Mouse (Mus musculus) forebrain, embryonic 14.5 days (tissue): Measurements from ENCODE around the gene Pus1. TPM values are rescaled to one million over a fixed set of nuclear protein-coding genes. Genes with fewer than 3 reads are reported as not detected.

Experiments
- ATAC-seq: fragments of 200-750 bp; cut with Nextera tagmentation; 2 replicates; pipeline ENCODE4 v1.8.0; 2017; ENCODE audit warnings: mild to moderate bottlenecking, moderate library complexity
- DNase-seq: peaks from one replicate; pipeline ENCODE4 v3.0.0-alpha.2; 2015; ENCODE audit warnings: low spot score
- H3K27ac ChIP-seq: fragments of 300-500 bp; sonication (generic); 2 replicates; pipeline ENCODE4 v1.5.1; 2014; ENCODE audit warnings: low read depth, mild to moderate bottlenecking, control low read depth, low read length, moderate library complexity
- H3K27me3 ChIP-seq: fragments of 300-500 bp; sonication (generic); replicated peaks from 2 replicates; pipeline ENCODE4 v1.6.1; 2014; ENCODE audit warnings: low read length, control low read depth, mixed read lengths; ENCODE audit not compliant: control insufficient read depth, insufficient read depth
- H3K36me3 ChIP-seq: fragments of 300-500 bp; sonication (generic); 2 replicates; pipeline ENCODE4 v1.6.1; 2014; ENCODE audit warnings: low read length, control low read depth; ENCODE audit not compliant: control insufficient read depth, insufficient read depth
- H3K4me1 ChIP-seq: fragments of 300-500 bp; sonication (generic); 2 replicates; pipeline ENCODE4 v1.6.1; 2014; ENCODE audit warnings: antibody characterized with exemption, low read length, control low read depth; ENCODE audit not compliant: control insufficient read depth, insufficient read depth
- H3K4me2 ChIP-seq: fragments of 300-500 bp; sonication (generic); 2 replicates; pipeline ENCODE4 v1.6.1; 2014; ENCODE audit warnings: mild to moderate bottlenecking, control low read depth, low read length
- H3K4me3 ChIP-seq: fragments of 300-500 bp; sonication (generic); 2 replicates; pipeline ENCODE4 v1.5.1; 2014; ENCODE audit warnings: low read depth, low read length, control low read depth
- H3K9ac ChIP-seq: fragments of 300-500 bp; sonication (generic); 2 replicates; pipeline ENCODE4 v1.6.1; 2014; ENCODE audit warnings: mild to moderate bottlenecking, low read length, control low read depth, moderate library complexity
- H3K9me3 ChIP-seq: fragments of 300-500 bp; sonication (generic); replicated peaks from 2 replicates; pipeline ENCODE4 v1.6.1; 2016; ENCODE audit warnings: low read length, control low read depth, mixed read lengths; ENCODE audit not compliant: control insufficient read depth
- WGBS: fragments of 180-500 bp; shearing (Covaris S2); extraction: QIAGEN DNeasy Blood & Tissue Kit; methylation state at CpG from one replicate; pipeline ENCODE4 v1.1.7; 2014; 5-methylcytosine and 5-hydroxymethylcytosine counted together
- polyA plus RNA-seq: library from polyadenylated mRNA; unstranded; fragments of >200 nt; fragmentation: Nextera tagmentation; extraction: Ambion mirVana; gene quantifications from 2 replicates; pipeline ENCODE4 v1.2.1, GENCODE M21; 2014

The Pus1 gene
- polyA plus RNA-seq, 1 experiment from 2014 or later = 13.8 TPM

DNA sequence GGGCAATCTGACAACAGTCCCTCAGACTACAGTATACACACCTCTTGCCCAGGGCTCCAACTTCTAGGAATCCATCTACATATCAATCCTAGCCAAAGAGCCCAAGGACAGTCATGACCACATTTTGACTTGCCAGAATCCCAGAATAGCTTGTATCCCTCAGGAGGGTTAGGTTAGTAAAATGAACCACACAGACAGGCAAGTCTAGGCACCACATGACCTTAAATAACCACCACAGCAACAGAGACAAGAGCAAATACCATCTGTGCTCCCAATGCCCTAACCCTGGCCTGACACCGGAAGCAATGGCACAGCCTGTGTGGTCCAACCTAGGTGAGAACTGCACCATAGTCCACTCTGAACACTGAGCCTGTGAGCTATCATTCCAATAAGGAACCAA is 26.2 kb upstream of the Pus1 start:
- H3K9ac ChIP-seq = peak overlapping the region; percentile 29
- ATAC-seq (no peak), DNase-seq (no peak)
- no peaks in the 10 kb centered on the region for H3K27me3 ChIP-seq
- H3K9me3 ChIP-seq = no peaks in the 10 kb centered on the region
- H3K4me2 ChIP-seq = peak overlapping the region; percentile 8; the same call in 1 of the 2 replicates
- H3K36me3 ChIP-seq = peaks cover 41% of the 10 kb centered on the region
- no peak overlapping the region for H3K27ac ChIP-seq
- H3K4me1 ChIP-seq = peaks cover 19% of the 10 kb centered on the region
- 86% methylated on average over 1 of the region's 1 CpGs for WGBS
- H3K4me3 ChIP-seq = no peak overlapping the region

DNA sequence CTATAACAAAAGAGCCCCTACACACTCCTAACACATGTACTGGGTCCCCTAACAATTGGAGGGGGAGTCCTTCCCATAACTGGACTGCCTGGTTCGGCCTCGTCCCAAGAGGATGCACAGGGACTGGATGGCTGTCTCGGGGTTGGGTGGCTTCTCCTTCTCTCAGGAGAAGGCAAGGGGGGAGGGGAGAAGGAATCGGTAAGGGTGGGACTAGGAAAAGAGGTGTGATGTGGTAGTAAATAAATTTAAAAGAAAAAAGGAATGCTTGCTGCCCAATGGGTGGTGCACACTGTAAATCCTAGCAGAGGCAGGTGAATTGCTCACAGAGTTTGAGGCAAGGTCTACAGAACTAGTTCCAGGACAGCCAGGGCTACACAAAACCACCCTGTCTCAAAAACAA is 25.7 kb upstream of the Pus1 start:
- Histone ChIP-seq H3K36me3 (peaks cover 46% of the 10 kb centered on the region), H3K27ac (no peak overlapping the region), H3K9me3 (no peaks in the 10 kb centered on the region), H3K27me3 (no peaks in the 10 kb centered on the region), H3K4me3 (no peak overlapping the region), H3K9ac (no peak overlapping the region), H3K4me2 (no peak overlapping the region), H3K4me1 (peaks cover 19% of the 10 kb centered on the region)
- no peak for ATAC-seq
- DNase-seq = no peak
- WGBS = 82% methylated on average over 4 of the region's 4 CpGs

DNA sequence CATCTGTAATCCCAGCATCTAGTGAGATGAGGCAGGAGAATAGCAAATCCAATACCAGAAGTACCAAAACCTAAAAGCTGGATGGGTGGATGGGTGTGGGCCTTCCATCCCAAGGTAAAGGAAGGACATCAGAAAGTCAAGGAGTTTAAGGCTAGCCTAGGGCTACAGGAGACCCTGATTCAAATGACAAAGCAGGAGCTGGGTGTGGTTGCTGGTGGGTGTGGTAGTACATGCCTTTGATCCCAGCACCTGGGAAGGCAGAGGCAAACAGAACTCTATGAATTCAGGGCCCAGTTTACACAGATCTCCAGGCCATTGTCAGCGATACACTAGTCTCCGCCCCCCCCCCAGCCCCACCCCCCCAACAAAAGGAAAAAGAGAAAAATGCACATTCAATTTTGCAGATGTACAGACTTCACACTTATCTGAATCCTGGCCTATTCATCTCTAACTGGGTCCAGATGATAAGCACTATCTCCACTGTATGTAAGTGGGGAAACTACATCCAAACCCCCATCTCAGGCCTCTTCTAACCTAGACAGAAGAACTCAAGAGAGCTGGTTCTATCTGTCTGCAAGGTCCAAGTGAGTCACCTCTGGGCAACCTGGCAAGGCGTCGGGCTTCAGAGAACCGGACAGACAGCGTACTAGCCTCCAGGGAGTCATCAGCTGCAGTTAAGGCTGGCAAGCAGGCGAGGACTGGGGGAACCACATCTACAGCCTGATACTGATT is 23.7 kb upstream of the Pus1 start:
- no peak for ATAC-seq

DNA sequence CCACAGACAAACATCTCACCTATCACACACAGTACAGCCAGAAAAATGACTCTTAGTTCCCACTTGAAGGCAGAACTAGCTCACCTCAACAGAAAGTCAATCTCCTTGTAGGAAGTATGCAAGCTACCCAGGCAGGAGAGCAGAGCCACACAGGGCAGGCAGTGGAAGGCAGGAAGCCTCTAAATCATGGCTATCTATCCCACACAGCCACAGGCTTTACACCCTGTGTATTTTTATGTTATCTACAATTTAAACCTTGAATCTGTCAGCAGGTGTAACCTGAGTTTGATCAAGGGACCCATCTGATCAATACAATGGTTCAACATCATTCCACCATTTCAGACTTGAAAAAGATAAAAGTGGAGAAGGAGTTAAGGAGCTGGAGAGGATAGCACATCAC is 22.4 kb upstream of the Pus1 start:
- DNase-seq (no peak), ATAC-seq (no peak)
- H3K4me3 ChIP-seq = no peak overlapping the region
- no peak overlapping the region for H3K4me2 ChIP-seq
- H3K36me3 ChIP-seq = peaks cover 78% of the 10 kb centered on the region
- H3K9me3 ChIP-seq = no peaks in the 10 kb centered on the region
- H3K27ac ChIP-seq = no peak overlapping the region
- peaks cover 12% of the 10 kb centered on the region for H3K4me1 ChIP-seq
- no peaks in the 10 kb centered on the region for H3K27me3 ChIP-seq
- H3K9ac ChIP-seq = no peak overlapping the region

More for the DNA sequence above, 23.7 kb upstream of the Pus1 start:
- WGBS = 87% methylated on average over 7 of the region's 7 CpGs
- no peaks in the 10 kb centered on the region for H3K27me3 ChIP-seq
- no peaks in the 10 kb centered on the region for H3K9me3 ChIP-seq
- peaks cover 19% of the 10 kb centered on the region for H3K4me1 ChIP-seq
- peaks cover 65% of the 10 kb centered on the region for H3K36me3 ChIP-seq
- DNase-seq = no peak
- H3K27ac ChIP-seq = no peak overlapping the region
- H3K4me3 ChIP-seq = no peak overlapping the region
- no peak overlapping the region for H3K4me2 ChIP-seq
- H3K9ac ChIP-seq = no peak overlapping the region

DNA sequence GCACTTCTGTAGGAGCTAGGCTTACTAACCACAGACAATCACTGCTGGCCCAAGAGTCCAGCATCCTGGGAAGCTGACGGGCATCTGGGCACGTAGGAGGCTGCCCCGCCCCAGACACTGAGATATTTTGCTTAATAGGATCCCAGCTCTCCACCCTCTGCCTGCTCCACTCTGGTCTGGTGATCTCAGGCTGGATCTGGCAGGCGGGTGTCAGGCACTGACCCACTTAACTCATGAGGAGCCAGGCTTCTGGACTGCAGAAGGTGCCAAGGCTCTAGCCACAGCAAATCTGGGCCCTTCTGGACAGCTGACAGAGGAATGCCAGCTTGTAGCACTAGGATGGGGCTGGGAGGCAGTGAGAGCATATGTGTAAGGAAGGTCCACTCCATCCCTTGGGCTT is 21.7 kb upstream of the Pus1 start:
- Histone ChIP-seq H3K4me2 (no peak overlapping the region), H3K4me3 (no peak overlapping the region), H3K9me3 (no peaks in the 10 kb centered on the region), H3K27me3 (no peaks in the 10 kb centered on the region), H3K27ac (0 out of 2 replicates have a peak overlapping the region, but pooled peaks have one; percentile 21), H3K4me1 (peaks cover 6% of the 10 kb centered on the region; the same call in 1 of the 2 replicates), H3K9ac (no peak overlapping the region), H3K36me3 (peaks cover 84% of the 10 kb centered on the region)
- DNase-seq = no peak
- 82% methylated on average over 4 of the region's 4 CpGs for WGBS
- ATAC-seq = no peak

DNA sequence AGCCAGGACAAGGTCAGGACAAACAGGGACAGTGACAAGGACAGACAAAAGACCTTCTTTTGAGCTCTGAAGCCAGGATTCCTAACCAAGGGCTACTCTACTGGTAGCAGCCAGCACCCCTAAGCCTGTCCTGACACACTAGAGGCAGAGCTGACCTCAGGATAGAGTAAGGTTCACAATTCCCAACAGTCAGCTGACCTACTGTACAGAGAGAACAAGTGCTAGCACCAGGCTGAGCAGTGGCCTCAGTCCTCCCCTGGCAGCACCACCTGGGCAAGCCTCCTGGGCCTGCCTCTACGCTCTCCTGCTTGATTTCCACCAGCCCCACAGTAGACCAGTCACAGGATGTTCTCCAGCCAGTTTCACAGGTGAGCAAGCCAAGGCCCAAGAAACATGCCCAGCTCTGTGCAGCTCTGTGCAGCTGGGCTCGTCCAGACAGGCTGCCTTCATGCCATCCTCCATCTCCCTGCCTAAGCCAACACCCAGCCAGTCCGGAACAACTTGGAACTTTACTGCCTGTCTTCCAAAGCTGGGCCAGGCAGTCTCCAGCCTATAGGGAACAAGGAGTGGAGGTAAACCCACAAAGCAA is 20.7 kb upstream of the Pus1 start:
- ATAC-seq (no peak), DNase-seq (no peak)
- Histone ChIP-seq H3K4me2 (no peak overlapping the region), H3K27me3 (no peaks in the 10 kb centered on the region), H3K4me3 (no peak overlapping the region), H3K36me3 (peaks cover 88% of the 10 kb centered on the region), H3K9ac (no peak overlapping the region), H3K27ac (no peak overlapping the region), H3K4me1 (peaks cover 1% of the 10 kb centered on the region; the same call in 1 of the 2 replicates), H3K9me3 (no peaks in the 10 kb centered on the region)
- WGBS = 97% methylated on average over 3 of the region's 3 CpGs

DNA sequence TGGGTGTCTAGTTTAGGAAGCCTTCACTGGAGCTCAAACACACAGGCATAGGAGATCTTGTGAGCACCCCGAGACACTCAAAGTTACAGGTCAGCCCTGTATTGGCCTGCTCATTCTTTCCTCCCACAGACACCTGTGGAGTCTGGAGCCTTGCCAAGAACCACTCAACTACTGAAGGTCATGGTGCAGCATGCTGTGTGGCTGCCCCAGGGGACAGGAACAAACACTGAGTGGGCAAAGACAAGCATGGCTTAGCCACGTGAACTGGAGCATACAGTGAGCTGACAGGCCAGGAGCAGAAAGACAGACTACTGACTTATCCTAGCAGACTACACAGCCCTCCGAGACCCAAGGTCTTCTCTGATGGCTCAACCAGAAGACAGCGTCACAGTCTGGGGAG is 17.2 kb upstream of the Pus1 start:
- H3K4me1 ChIP-seq = no peaks in the 10 kb centered on the region
- 67% methylated on average over 4 of the region's 4 CpGs for whole genome bisulfite sequencing
- no peaks in the 10 kb centered on the region for H3K9me3 ChIP-seq
- peaks cover 98% of the 10 kb centered on the region for H3K36me3 ChIP-seq
- ATAC-seq (no peak), DNase-seq (no peak)
- no peak overlapping the region for H3K9ac ChIP-seq
- no peak overlapping the region for H3K4me2 ChIP-seq
- no peak overlapping the region for H3K4me3 ChIP-seq
- H3K27me3 ChIP-seq = no peaks in the 10 kb centered on the region
- no peak overlapping the region for H3K27ac ChIP-seq

DNA sequence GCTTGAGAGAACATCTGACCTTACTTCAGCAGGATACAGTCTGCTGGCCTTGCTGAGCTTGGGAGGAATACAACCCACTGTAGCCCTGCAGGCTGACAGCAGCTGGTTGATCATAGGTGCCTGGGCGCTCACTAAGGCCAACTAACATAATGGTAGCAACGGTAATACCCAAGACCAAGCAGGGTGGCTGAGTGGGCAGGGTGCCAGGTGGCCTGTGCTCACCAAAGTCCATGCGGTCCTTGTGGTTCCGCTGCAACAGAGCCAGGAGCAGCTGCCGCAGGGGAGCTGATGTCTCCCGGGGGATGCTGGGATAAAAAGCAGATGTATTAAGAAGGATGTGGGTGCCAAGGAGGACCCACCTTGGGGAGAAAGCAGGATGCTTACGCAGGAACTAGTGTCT is 13.9 kb upstream of the Pus1 start:
- no peak overlapping the region for H3K4me3 ChIP-seq
- ATAC-seq = no peak
- WGBS = 93% methylated on average over 7 of the region's 7 CpGs
- H3K36me3 ChIP-seq = peaks cover 98% of the 10 kb centered on the region
- no peaks in the 10 kb centered on the region for H3K27me3 ChIP-seq
- no peaks in the 10 kb centered on the region for H3K4me1 ChIP-seq
- no peak overlapping the region for H3K9ac ChIP-seq
- no peak overlapping the region for H3K4me2 ChIP-seq
- no peak overlapping the region for H3K27ac ChIP-seq
- DNase-seq = no peak
- no peaks in the 10 kb centered on the region for H3K9me3 ChIP-seq

DNA sequence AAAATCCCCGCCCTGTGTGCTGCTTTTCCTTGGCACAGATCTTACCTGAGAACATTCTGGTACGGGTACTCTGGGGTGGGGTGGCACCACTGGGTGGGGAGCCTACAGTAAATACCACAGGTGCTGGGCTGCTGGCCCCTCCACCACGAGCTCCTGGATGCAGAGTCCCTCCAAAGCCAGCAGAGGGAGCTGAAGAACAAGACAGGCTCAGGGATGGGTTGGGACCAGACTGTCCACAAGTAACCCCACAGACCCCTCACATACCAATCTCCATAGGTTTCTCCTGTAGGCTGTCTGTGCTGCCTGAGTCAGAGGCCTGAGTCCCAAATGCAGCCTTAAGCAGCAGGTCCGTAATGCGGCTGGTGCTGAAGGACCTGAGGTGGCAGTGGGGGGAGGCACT is 8.2 kb upstream of the Pus1 start:
- Histone ChIP-seq H3K27ac (no peak overlapping the region), H3K9ac (no peak overlapping the region), H3K4me3 (no peak overlapping the region), H3K4me1 (no peaks in the 10 kb centered on the region), H3K9me3 (no peaks in the 10 kb centered on the region), H3K4me2 (no peak overlapping the region), H3K36me3 (peaks cover 89% of the 10 kb centered on the region), H3K27me3 (no peaks in the 10 kb centered on the region)
- 62% methylated on average over 5 of the region's 5 CpGs for WGBS
- peak; percentile 55 for ATAC-seq
- DNase-seq = peak; percentile 68
